Mouse (Mus musculus) forebrain, embryonic 15.5 days (tissue): Measurements from ENCODE around the gene Orai2. TPM values are rescaled to one million over a fixed set of nuclear protein-coding genes. Genes with fewer than 3 reads are reported as not detected.
"Not testable (repeated sequence)": the region's sequence is repeated elsewhere in the genome, so short reads cannot be mapped to it uniquely, and the experiment has no call there.

ENCODE experiments used
- ATAC-seq: fragments of 200-750 bp; cut with Nextera tagmentation; replicated peaks from 2 replicates; pipeline ENCODE4 v1.8.0; 2017; ENCODE audit warnings: mild to moderate bottlenecking, moderate TSS enrichment, moderate library complexity
- H3K27ac ChIP-seq: fragments of 300-500 bp; sonication (generic); replicated peaks from 2 replicates; pipeline ENCODE4 v1.5.1; 2015; ENCODE audit warnings: mild to moderate bottlenecking, inconsistent platforms
- H3K27me3 ChIP-seq: fragments of 300-500 bp; sonication (generic); 2 replicates; pipeline ENCODE4 v1.6.1; 2015; ENCODE audit warnings: inconsistent platforms
- H3K36me3 ChIP-seq: fragments of 300-500 bp; sonication (generic); 2 replicates; pipeline ENCODE4 v1.6.1; 2015; ENCODE audit warnings: mild to moderate bottlenecking, inconsistent platforms
- H3K4me1 ChIP-seq: fragments of 300-500 bp; sonication (generic); 2 replicates; pipeline ENCODE4 v1.6.1; 2015; ENCODE audit warnings: inconsistent platforms
- H3K4me2 ChIP-seq: fragments of 300-500 bp; sonication (generic); replicated peaks from 2 replicates; pipeline ENCODE4 v1.6.1; 2015; ENCODE audit warnings: mild to moderate bottlenecking, inconsistent platforms
- H3K4me3 ChIP-seq: fragments of 300-500 bp; sonication (generic); 2 replicates; pipeline ENCODE4 v1.5.1; 2015; ENCODE audit warnings: mild to moderate bottlenecking, inconsistent platforms
- H3K9ac ChIP-seq: fragments of 300-500 bp; sonication (generic); replicated peaks from 2 replicates; pipeline ENCODE4 v1.6.1; 2015; ENCODE audit warnings: mild to moderate bottlenecking, inconsistent platforms
- H3K9me3 ChIP-seq: fragments of 300-500 bp; sonication (generic); 2 replicates; pipeline ENCODE4 v1.6.1; 2016; ENCODE audit warnings: inconsistent platforms
- WGBS: fragments of 180-500 bp; shearing (Covaris S2); methylation state at CpG from one replicate; pipeline ENCODE4 v1.1.7; 2015; ENCODE audit warnings: mixed read lengths; 5-methylcytosine and 5-hydroxymethylcytosine counted together
- polyA plus RNA-seq: library from polyadenylated mRNA; unstranded; fragments of >200 nt; fragmentation: Nextera tagmentation; extraction: Ambion mirVana; gene quantifications from 2 replicates; pipeline ENCODE4 v1.2.1, GENCODE M21; 2015

The Orai2 gene
- polyA plus RNA-seq: 35.0 and 39.1 TPM in 2 replicates

DNA sequence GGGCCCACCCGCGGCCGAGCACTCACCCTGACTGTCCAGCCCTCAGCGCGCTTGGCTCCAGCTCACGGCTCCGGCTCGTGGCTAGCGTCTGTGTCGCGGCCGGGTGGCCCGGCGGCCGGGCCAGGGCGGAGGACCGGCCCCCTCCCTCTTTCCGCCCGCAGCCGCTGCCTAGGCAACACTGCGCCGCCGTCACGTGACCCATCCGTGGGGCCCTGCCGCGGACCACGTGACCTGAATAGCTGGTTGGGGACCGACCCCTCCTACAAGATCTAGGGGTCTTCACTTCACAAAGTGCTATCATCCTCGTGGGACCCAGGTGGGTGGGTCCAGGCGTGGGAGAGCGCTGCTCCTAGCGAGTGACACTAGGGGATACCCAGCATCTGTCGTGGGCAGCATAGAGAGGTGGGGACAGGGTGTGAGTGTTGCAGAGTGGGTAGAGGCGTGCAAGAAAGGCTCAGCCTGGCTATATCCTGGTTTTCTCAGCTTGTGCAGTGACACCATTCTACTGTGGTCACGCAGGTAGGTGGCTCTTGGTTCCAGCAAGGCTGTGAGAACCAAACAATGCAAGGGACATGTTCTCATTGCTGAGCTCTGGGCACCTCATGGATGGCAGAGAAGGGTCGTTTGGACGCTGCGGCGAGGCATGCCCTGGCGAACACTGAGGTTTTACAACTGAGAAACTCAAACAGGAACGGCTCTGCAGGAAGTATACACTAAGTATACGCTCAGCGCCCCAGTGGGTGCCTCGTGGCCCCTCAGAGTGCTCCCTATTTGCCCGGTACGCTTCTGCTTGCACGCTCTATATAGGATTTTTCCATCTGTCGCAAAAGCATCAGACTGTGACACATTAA lies at the start of gene Orai2:
TSS of gene Orai2 (minus strand) at position 202 of the 851 bp plus-strand sequence.
- Histone ChIP-seq H3K4me2 (peak within 1 kb of the TSS; percentile 95), H3K27ac (peak within 1 kb of the TSS; percentile 83), H3K4me3 (peak within 1 kb of the TSS; percentile 68), H3K27me3 (no peaks in the 10 kb centered on the region; the same call in 1 of the 2 replicates), H3K9me3 (no peaks in the 10 kb centered on the region), H3K4me1 (peaks cover 45% of the 10 kb centered on the region), H3K9ac (peak within 1 kb of the TSS; percentile 79), H3K36me3 (peaks cover 12% of the 10 kb centered on the region)
- ATAC-seq: peak; percentile 85
- 3% methylated on average over 49 of the region's 49 CpGs for WGBS

DNA sequence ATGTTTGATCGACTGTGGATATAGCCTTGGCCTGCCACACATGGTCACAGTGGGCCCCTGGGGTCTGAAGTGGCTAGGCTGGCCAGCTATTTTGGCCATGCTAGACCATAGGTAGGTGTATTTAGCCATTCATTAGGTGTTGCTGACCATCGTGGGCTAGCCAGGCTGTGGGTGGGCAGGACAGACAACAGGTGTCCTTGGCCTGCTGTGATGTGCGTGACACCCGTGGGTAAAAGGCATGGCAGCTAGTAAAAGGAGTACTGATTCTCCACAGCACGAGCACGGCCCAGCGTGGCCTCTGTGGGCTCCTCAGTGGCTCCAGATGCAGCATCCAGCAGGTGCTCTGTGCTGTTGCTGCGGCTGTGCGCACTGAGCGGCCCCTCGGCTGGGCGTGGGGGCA lies 48.1 kb upstream of the Orai2 start:
- Histone ChIP-seq H3K4me1 (no peaks in the 10 kb centered on the region), H3K4me2 (no peak overlapping the region), H3K9me3 (no peaks in the 10 kb centered on the region), H3K27me3 (no peaks in the 10 kb centered on the region), H3K4me3 (no peak overlapping the region), H3K27ac (no peak overlapping the region), H3K9ac (no peak overlapping the region), H3K36me3 (peaks cover 24% of the 10 kb centered on the region)
- no peak for ATAC-seq
- WGBS: 82% methylated on average over 12 of the region's 12 CpGs

DNA sequence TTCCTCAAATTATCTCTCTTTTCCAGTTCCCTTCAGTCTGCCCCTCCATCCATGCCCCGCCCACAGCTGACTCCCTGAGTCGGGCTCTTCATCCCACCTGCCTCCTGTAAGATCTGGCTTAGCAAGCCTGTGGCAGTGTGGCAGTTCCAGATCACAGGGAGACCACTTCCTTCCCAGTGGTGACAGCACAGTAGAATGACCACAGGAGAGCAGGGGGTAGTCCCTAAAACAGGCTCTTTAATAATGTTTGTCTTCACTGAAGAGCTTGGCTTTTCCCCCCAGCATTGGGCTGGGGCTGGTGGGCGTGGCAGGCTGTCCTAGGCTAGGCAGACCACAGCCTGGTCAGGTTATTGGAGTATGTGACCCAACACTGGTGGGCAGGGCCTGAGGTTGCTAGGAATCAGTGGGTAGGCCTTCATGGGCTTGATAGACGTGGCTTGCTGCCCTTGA lies 47.4 kb upstream of the Orai2 start:
- WGBS: 80% methylated on average over 4 of the region's 4 CpGs
- Histone ChIP-seq H3K36me3 (peaks cover 18% of the 10 kb centered on the region), H3K4me1 (no peaks in the 10 kb centered on the region), H3K27ac (no peak overlapping the region), H3K27me3 (no peaks in the 10 kb centered on the region), H3K4me3 (no peak overlapping the region), H3K9ac (no peak overlapping the region), H3K9me3 (no peaks in the 10 kb centered on the region), H3K4me2 (no peak overlapping the region)
- no peak for ATAC-seq

DNA sequence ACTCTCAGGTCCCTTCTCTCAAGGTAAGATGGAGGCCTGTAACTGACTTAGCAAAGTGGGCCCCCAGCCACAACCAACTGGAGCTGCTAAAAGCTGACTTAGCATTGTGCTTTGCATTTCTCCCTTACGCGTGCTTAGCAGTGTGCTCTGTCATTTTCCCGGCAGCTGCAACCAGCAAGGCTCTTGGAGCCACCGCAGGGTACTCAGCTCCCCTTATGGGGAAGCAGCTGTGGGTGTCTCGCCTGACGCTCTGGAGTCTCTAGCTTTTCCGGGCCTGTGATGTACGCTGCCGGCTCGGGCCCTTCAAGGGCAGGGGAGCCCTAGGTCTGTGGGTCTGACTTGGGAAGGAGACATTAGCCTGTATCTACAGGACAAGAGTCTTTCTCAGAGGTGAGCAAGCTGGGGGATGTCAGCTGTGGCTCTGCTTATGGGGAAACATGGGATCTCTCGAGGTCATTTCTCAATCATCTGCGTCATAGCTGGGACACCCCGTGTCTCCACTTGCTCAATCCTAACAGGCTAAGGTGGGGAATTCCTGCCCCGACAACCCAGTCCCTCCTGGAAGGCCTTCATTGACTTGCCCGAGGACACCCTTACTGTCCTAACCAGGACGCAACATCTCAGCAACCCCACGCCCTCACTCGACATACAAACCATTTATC lies 46.6 kb upstream of the Orai2 start:
- no peak for ATAC-seq

DNA sequence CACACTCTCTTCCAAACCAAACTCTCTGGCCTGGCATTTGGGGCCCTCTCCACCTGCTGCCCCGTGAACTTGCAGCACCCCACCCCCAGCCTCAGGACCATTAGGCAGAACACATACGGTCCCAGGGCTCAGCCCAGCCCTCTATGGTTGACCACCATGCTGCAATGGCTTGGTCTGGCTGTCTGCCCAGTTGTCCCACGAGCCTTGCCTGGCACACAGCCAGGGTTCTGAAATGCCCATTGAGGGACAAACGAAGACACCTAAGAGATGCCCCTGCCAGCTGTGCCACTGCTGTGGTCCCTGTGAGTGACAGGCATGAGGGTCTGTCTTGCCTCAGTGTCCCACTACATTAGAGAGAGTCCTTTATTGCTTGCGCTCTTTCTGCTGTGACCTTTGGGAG lies 45.4 kb upstream of the Orai2 start:
- WGBS: 46% methylated on average over 5 of the region's 5 CpGs
- Histone ChIP-seq H3K4me2 (no peak overlapping the region), H3K4me3 (no peak overlapping the region), H3K9ac (no peak overlapping the region), H3K27ac (no peak overlapping the region), H3K4me1 (no peaks in the 10 kb centered on the region), H3K27me3 (no peaks in the 10 kb centered on the region), H3K9me3 (no peaks in the 10 kb centered on the region), H3K36me3 (peaks cover 11% of the 10 kb centered on the region)
- ATAC-seq: no peak

More for the DNA sequence above, 46.6 kb upstream of the Orai2 start:
- Histone ChIP-seq H3K36me3 (peaks cover 15% of the 10 kb centered on the region), H3K27me3 (no peaks in the 10 kb centered on the region), H3K4me2 (no peak overlapping the region), H3K9ac (no peak overlapping the region), H3K4me1 (no peaks in the 10 kb centered on the region), H3K4me3 (no peak overlapping the region), H3K9me3 (no peaks in the 10 kb centered on the region), H3K27ac (no peak overlapping the region)
- 88% methylated on average over 18 of the region's 18 CpGs for WGBS

DNA sequence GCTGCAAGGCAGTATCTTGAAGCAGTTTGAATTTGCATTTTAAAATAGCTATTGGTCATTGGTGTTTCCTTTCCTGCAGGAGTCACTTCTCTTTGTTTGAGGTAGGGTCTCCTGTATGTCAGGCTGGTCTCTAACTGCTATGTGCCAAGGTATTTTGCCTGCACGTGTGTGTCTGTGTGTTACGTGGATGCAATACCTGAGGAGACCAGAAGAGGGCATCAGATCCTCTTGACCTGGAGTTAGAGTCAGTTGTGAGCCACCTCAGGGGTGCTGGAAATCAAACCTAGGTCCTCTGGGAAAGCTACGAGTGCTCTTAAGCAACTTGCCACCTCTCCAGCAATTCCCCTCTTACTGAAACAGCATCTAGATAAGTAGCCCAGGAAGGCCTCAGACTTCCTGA lies 44.7 kb upstream of the Orai2 start:
- no peaks in the 10 kb centered on the region for H3K27me3 ChIP-seq
- H3K4me3 ChIP-seq: no peak overlapping the region
- H3K4me2 ChIP-seq: no peak overlapping the region
- ATAC-seq: no peak
- WGBS: 85% methylated on average over 3 of the region's 3 CpGs
- no peak overlapping the region for H3K9ac ChIP-seq
- no peak overlapping the region for H3K27ac ChIP-seq
- no peaks in the 10 kb centered on the region for H3K9me3 ChIP-seq
- no peaks in the 10 kb centered on the region for H3K4me1 ChIP-seq
- peaks cover 11% of the 10 kb centered on the region for H3K36me3 ChIP-seq

DNA sequence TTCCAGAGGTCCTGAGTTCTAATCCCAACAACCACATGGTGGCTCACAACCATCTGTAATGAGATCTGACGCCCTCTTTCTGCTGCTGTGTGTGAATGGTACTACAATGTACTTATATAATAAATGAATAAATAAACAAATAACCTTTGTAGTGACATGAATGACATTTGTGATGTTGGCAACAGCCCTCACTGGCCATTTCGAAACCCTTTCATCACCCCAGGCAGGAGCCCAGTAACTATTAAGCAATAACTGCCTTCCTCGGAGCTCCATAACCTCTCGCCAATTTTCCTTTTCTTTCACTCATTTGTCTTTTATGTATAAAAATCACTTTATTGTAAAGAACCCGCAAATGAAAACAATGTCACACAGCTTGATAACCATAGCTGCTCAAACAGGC lies 43.2 kb upstream of the Orai2 start:
- WGBS: 76% methylated on average over 5 of the region's 5 CpGs
- H3K4me1 ChIP-seq: no peaks in the 10 kb centered on the region
- no peak overlapping the region for H3K9ac ChIP-seq

DNA sequence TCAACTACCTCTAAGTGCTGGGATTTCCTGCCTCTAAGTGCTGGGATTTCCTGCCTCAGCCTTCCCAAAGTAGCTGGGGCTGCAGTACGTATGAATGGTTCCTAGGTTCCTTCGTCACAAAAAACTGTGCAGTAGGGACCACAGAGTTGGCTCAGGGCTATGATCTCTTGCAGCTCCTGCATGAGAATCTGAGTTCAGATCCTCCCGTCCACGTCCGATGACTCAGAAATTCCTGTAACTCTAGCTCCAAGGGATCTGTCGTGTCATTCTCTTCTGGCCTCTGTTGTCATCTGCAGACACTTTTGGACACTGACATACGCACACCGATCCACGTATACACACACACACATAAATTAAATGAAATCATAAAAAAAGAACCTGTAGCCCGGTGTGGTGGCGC lies 42.2 kb upstream of the Orai2 start:
- ATAC-seq: no peak
- H3K4me1 ChIP-seq: no peaks in the 10 kb centered on the region
- no peak overlapping the region for H3K27ac ChIP-seq
- H3K4me3 ChIP-seq: no peak overlapping the region
- H3K27me3 ChIP-seq: no peaks in the 10 kb centered on the region
- WGBS: 95% methylated on average over 11 of the region's 11 CpGs
- no peak overlapping the region for H3K4me2 ChIP-seq
- no peaks in the 10 kb centered on the region for H3K36me3 ChIP-seq
- no peaks in the 10 kb centered on the region for H3K9me3 ChIP-seq
- H3K9ac ChIP-seq: no peak overlapping the region

More for the DNA sequence above, 43.2 kb upstream of the Orai2 start:
- no peaks in the 10 kb centered on the region for H3K27me3 ChIP-seq
- H3K36me3 ChIP-seq: peaks cover 9% of the 10 kb centered on the region
- H3K4me2 ChIP-seq: no peak overlapping the region
- ATAC-seq: no peak
- no peak overlapping the region for H3K4me3 ChIP-seq
- H3K9me3 ChIP-seq: no peaks in the 10 kb centered on the region
- H3K27ac ChIP-seq: no peak overlapping the region

DNA sequence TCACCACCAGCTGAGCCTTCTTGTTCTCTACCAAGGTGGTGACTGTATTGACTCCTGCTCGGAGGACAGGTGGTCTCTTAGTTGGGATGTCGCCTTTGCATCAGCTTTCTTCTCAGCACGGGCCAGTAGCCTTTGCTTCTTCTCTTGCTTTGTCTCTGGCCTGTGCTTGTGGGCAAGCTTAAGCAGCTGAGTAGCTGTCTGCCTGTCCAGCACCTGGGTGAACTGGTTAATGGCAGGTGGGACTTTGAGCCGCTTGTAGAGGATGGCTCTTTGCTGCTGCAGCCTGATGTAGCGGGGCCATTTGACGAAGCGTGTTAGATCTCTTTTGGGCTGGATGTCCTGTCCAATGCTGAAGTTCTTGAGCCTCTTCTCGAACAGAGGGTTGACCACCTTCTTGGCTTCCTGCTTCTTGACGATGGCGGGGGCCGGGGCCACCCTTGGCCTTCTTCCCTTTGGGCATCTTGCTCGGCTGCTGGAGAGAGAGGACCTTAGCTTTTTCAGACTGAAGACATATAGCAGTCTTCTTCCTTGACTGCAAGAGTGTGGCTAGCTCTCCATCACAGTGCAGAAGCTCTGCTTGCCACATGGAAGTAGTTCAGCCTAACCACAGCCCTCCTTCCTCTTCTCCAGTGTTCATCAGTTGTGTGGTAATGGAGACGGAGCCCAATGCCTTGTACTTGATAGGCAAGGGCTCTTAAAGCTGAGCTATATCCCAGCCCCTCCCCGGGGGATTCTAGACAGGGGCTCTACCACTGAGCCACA lies 41.0 kb upstream of the Orai2 start:
- H3K9ac ChIP-seq, ATAC-seq, H3K4me2 ChIP-seq, H3K36me3 ChIP-seq, H3K9me3 ChIP-seq, H3K4me3 ChIP-seq, H3K27ac ChIP-seq, H3K27me3 ChIP-seq, H3K4me1 ChIP-seq: not testable (repeated sequence)
- 92% methylated on average over 14 of the region's 14 CpGs for WGBS

DNA sequence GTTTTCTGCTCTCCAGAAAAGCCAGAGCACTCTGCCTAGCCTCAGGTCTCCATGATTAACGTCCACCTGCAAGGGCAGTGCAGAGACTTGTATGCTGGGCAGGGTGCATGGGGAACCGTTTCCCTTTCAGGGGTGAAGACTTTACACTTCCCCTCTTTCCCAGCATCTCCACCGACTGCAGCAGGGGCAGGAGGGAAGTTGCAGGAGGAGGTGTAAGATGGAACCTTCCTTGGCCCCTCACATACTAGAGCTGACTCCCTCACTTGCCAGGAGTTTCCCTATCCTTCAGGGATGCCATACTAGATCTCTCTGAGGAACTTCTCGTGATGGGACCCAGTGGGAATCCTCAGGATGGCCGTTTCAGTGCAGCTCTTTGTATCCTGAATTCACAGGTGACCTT lies 40.0 kb upstream of the Orai2 start:
- 75% methylated on average over 5 of the region's 5 CpGs for WGBS
- H3K4me2 ChIP-seq: no peak overlapping the region
- H3K36me3 ChIP-seq: no peaks in the 10 kb centered on the region
- H3K4me1 ChIP-seq: no peaks in the 10 kb centered on the region
- H3K27ac ChIP-seq: no peak overlapping the region
- no peak overlapping the region for H3K4me3 ChIP-seq
- no peak for ATAC-seq
- no peaks in the 10 kb centered on the region for H3K9me3 ChIP-seq
- no peaks in the 10 kb centered on the region for H3K27me3 ChIP-seq
- no peak overlapping the region for H3K9ac ChIP-seq

DNA sequence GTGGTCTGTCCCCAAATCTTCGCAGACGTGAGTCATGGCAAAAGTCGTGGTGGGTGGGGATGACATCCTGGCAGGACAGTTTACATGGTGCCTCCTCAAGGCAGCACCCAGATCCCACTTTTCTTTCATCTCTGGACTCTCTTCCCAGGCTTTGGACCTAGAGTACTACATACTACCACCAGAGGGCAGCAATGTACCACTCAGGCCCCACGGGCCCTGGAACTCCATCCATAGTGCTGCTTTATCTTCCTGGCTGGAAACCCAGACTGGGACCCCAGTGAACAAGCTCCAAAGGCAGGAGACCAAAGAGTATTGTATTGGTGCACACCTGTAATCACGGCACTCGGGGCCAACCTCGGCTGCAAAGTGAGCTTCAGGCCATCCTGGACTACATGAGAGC lies 31.3 kb upstream of the Orai2 start:
- Histone ChIP-seq H3K27ac (no peak overlapping the region), H3K36me3 (peaks cover under 1% of the 10 kb centered on the region; the same call in 1 of the 2 replicates), H3K4me3 (no peak overlapping the region), H3K4me2 (no peak overlapping the region), H3K9me3 (no peaks in the 10 kb centered on the region), H3K4me1 (peaks cover 13% of the 10 kb centered on the region), H3K9ac (no peak overlapping the region), H3K27me3 (no peaks in the 10 kb centered on the region)
- 29% methylated on average over 7 of the region's 7 CpGs for WGBS
- peak; percentile 49 for ATAC-seq

DNA sequence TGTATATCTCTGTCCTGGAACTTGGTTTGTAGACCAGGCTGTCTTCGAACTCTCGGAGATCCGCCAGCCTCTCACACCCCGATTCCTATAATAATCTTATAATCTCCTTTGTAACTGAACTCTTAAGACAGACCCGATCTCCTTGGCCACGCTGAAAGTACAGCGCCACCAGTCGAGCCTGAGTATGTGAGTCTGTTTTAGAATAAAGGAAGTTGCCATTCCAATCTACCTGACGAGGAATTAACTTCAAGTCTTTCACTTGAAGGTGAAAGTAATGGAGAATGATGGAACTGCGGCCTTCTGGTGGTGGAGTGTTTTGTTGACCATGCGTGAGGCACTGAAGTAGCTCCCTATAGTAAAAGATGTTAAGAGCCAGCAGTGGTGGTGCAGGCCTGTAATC lies 29.0 kb upstream of the Orai2 start:
- Histone ChIP-seq H3K4me1 (peaks cover 13% of the 10 kb centered on the region), H3K9me3 (no peaks in the 10 kb centered on the region), H3K9ac (peak overlapping the region; percentile 83), H3K27ac (peak overlapping the region; percentile 92), H3K36me3 (peaks cover 24% of the 10 kb centered on the region), H3K4me3 (peak overlapping the region; percentile 97), H3K4me2 (peak overlapping the region; percentile 93), H3K27me3 (no peaks in the 10 kb centered on the region)
- WGBS: 23% methylated on average over 11 of the region's 11 CpGs
- ATAC-seq: no peak
